ENCODE assay signal across 8 mouse cellular contexts in genomic region chr15:52506930-52507329, GRCm38 (mm10).
DNase-seq lines count a peak whose midpoint lies in the region; ATAC-seq lines count a peak whose summit lies in the region.

No protein-coding gene starts in this region.

- DNase-seq in layer of hippocampus, postnatal 10 days (ENCODE audit: low spot score in 2 of 2): peak; percentile 67 to 71
- no peak for DNase-seq in layer of hippocampus, adult 9-11 months
- peak; percentile 65 for DNase-seq in ES-CJ7 (ENCODE audit: low read depth, low spot score)
- peak; percentile 27 to 41 for DNase-seq in adrenal gland, adult 18-20 months (ENCODE audit: low spot score in 2 of 2)
- DNase-seq in cerebellum, postnatal 4 days (ENCODE audit: low spot score in 2 of 2): peak; percentile 27 to 62
- peak; percentile 70 for DNase-seq in kidney, postnatal 10 days
- peak; percentile 20 for DNase-seq in retina, adult 2 months (ENCODE audit: low read depth, low spot score)

- ATAC-seq in activated CD4-positive, CD25-positive, alpha-beta regulatory T cell, adult 4 months: no peak
